Comparison of ENCODE assay signal across 8 mouse cellular contexts in the genomic region with DNA sequence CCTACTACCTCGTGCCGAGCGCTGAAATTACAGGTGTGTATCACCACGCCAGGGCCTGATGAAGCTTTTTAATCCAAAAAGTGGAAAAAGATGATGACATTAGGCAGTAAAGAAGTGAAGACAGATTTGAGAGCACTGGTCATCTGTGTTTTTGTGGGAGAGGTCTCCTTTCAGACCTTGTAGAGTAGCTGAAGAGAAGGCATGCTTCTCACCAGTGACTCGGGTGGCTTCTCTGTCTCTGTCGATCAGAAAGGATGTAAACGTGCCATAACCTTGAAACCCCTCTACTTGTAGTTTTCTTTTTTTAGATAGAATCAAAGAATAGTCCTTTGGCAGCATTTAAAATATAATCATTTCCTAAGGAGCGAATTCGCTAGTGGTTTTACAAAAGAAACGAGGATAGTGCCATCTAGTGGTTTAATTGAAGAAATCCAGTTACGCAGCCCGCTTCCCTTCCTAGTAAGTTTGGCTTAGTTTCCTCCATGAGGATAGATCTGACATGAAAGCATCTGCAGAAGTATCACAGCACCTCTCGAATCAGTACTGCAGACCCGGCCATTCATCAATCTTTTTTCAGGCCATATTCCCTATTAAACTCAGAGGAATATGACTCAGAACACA. TPM values are rescaled to one million over a fixed set of nuclear protein-coding genes. Genes with fewer than 3 reads are reported as not detected.
DNase-seq lines count a peak whose midpoint lies in the region; ATAC-seq and TF ChIP-seq lines count a peak whose summit lies in the region.

No protein-coding gene starts in this region.

- no peaks in the 10 kb centered on the region for H3K4me1 ChIP-seq in stomach, postnatal 0 days (replicated peaks; ENCODE audit: control insufficient read depth, insufficient read depth)

- H3K4me3 ChIP-seq in stomach, postnatal 0 days (ENCODE audit: low read depth, low read length), result no peak overlapping the region

- no peaks in the 10 kb centered on the region for H3K27me3 ChIP-seq in stomach, postnatal 0 days (ENCODE audit: control insufficient read depth, insufficient read depth, low read length)

- H3K4me2 ChIP-seq in stomach, postnatal 0 days (replicated peaks; ENCODE audit: low read depth), result no peak overlapping the region

- no peak overlapping the region for H3K27ac ChIP-seq in stomach, postnatal 0 days (replicated peaks)

- TF ChIP-seq EP300 in stomach, postnatal 0 days (optimal IDR thresholded peaks at IDR 0.05), result no peak

- no peaks in the 10 kb centered on the region for H3K36me3 ChIP-seq in stomach, postnatal 0 days (ENCODE audit: control insufficient read depth, insufficient read depth, low read length)

- WGBS in stomach, postnatal 0 days, result 33% methylated on average over 14 of the region's 14 CpGs

- H3K9ac ChIP-seq in stomach, postnatal 0 days (ENCODE audit: low read length), result no peak overlapping the region

- DNase-seq in adrenal gland, postnatal 10 days, result peak; percentile 37
- no peak for DNase-seq in adrenal gland, adult 8-10 months
- peak; percentile 66 for DNase-seq in ES-CJ7 (ENCODE audit: low read depth, low spot score)
- peak; percentile 35 for DNase-seq in cerebellum, adult 9-11 months
- DNase-seq in frontal cortex, postnatal 36 days (ENCODE audit: low spot score in 2 of 2), result peak; percentile 24 to 81
- DNase-seq in kidney, postnatal 10 days, result peak; percentile 49
- DNase-seq in stomach, postnatal 0 days (ENCODE audit: low spot score), result peak; percentile 22

- H3K9me3 ChIP-seq in stomach, postnatal 0 days (ENCODE audit: control insufficient read depth, low read length), result no peaks in the 10 kb centered on the region

- TF ChIP-seq CTCF in stomach, postnatal 0 days (IDR thresholded peaks at IDR 0.05; ENCODE audit: low read depth), result peak; percentile 82

- ATAC-seq in megakaryocyte, adult 5-6 weeks (ENCODE audit: poor library complexity, severe bottlenecking), result peak; percentile 74
- no peak for ATAC-seq in stomach, postnatal 0 days (ENCODE audit: low FRiP score, low TSS enrichment)

RNA-seq across cellular contexts. Expression of a gene that starts 21.2 kb away (rescaled TPM):
- 100 to 1,000 TPM; 120 to 138 TPM for total RNA-seq in adrenal gland, postnatal 10 days (2021)
- total RNA-seq in adrenal gland, adult 8-10 months (2022), result 100 to 1,000 TPM; 103 to 142 (median 122) TPM
- 138 and 147 TPM in 2 replicates for total RNA-seq in megakaryocyte, adult 5-6 weeks (2015)
- 245 and 248 TPM in 2 replicates for total RNA-seq in megakaryocyte, adult 5-6 weeks (2017)
- 166 and 170 TPM in 2 replicates for polyA plus RNA-seq in stomach, postnatal 0 days (2015; fragmentation: Nextera tagmentation; extraction: Ambion mirVana)

RNA-seq across cellular contexts. Expression of a gene that starts 50.5 kb away (rescaled TPM):
- total RNA-seq in adrenal gland, postnatal 10 days (2021), result 10 to 100 TPM in 1 of 2 experiments, 1 to 10 TPM in 1; 7.0 to 12.4 TPM
- total RNA-seq in adrenal gland, adult 8-10 months (2022), result 10 to 100 TPM; 12.2 to 19.5 (median 14.7) TPM
- total RNA-seq in megakaryocyte, adult 5-6 weeks (2015), result 2.7 and 3.0 TPM in 2 replicates
- total RNA-seq in megakaryocyte, adult 5-6 weeks (2017), result 2.7 and 3.0 TPM in 2 replicates
- 11.1 and 11.7 TPM in 2 replicates for polyA plus RNA-seq in stomach, postnatal 0 days (2015; fragmentation: Nextera tagmentation; extraction: Ambion mirVana)

RNA-seq across cellular contexts. Expression of a gene that starts 50.9 kb away (rescaled TPM):
- 1 to 10 TPM; 5.0 to 6.9 TPM for total RNA-seq in adrenal gland, postnatal 10 days (2021)
- 10 to 100 TPM in 1 of 4 experiments, 1 to 10 TPM in 3; 5.9 to 11.1 (median 8.4) TPM for total RNA-seq in adrenal gland, adult 8-10 months (2022)
- 3.3 and 5.4 TPM in 2 replicates for total RNA-seq in megakaryocyte, adult 5-6 weeks (2015)
- total RNA-seq in megakaryocyte, adult 5-6 weeks (2017), result 2.6 and 4.6 TPM in 2 replicates
- polyA plus RNA-seq in stomach, postnatal 0 days (2015; fragmentation: Nextera tagmentation; extraction: Ambion mirVana), result 34.0 and 39.6 TPM in 2 replicates
